Mouse (Mus musculus): ENCODE data around the gene Myh9. TPM values are rescaled to one million over a fixed set of nuclear protein-coding genes. Genes with fewer than 3 reads are reported as not detected.
A peak's percentile ranks its signal among the peaks of the same experiment; 100 is the strongest.

The Myh9 gene
- polyA plus RNA-seq, 1 experiment from 2014 or later: 14.8 TPM

DNA sequence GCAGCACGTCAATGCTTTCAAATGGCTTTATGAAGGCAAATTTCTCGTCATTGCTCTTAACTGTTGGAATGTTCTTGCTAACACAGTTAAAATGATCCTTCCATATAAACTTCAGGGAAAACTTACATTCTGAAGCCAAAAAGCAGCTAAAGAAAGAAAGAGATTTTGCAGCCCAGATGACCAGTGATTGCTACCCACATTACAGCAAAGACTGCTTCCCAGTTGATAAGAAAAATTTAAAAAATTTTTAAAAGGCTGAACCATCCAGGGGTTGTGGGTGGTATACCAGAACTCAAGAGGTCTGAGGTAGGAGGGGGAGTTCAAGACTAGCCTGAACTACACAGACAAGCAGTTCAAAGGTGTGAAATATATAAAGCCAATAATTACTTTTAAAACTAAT lies 1.1 kb upstream of the Myh9 start:
- peaks cover 21% of the 10 kb centered on the region for H3K4me1 ChIP-seq (ENCODE audit: control insufficient read depth, insufficient read depth, low read length)
- H3K27ac ChIP-seq (replicated peaks; ENCODE audit: low read depth, low read length): no peak overlapping the region
- no peak for ATAC-seq (ENCODE audit: low FRiP score, low TSS enrichment)
- H3K4me3 ChIP-seq (replicated peaks; ENCODE audit: low read depth, low read length): peak overlapping the region; percentile 82
- peak overlapping the region; percentile 94 for H3K4me2 ChIP-seq (ENCODE audit: low read length)
- no peaks in the 10 kb centered on the region for H3K36me3 ChIP-seq (ENCODE audit: control insufficient read depth, insufficient read depth, low read length)
- H3K27me3 ChIP-seq (ENCODE audit: control insufficient read depth, insufficient read depth, low read length): 0 out of 2 replicates have a peak, but pooled peaks cover 2% of the 10 kb centered on the region
- 43% methylated on average over 2 of the region's 2 CpGs for WGBS
- H3K9ac ChIP-seq (replicated peaks; ENCODE audit: low read length): no peak overlapping the region
- DNase-seq: no peak
- no peaks in the 10 kb centered on the region for H3K9me3 ChIP-seq (ENCODE audit: control insufficient read depth, low read length)

DNA sequence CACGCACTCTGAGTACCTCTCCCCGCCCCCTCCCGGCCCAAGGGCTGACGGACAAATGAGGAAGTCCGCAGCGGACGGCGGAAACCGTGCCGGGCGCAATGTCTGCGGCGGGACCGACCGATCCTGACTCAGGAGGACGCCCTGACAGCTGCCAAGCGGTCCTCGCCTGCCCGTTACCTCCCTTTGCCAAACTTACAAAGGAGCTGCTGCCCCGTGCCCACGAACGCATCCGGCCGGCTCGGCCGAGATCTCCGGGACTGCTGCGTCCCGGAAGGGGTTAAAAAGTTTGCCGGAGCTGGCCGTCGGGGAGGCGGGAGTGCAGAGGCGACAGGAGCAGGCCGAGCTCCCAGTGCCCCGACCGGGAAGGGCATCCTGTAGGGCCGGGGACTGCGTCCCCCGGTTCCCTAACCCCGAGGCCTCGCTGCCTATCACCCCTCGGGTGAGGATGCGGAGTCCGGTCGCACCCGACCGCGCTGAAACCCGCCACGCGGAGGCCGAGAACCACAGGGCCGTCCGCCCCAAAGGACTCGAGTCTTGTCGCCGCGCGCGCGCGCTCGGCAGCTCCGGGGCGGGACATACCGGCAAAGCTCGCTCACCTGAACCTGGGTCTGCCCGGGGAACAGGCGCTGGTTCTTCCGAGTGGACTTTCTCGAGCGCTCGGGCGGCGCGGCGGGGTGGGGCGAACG lies 471 bp downstream of the Myh9 start:
- ATAC-seq (ENCODE audit: low FRiP score, low TSS enrichment) (peak; percentile 54), DNase-seq (peak; percentile 87)
- Histone ChIP-seq H3K27ac (replicated peaks; ENCODE audit: low read depth, low read length) (peak overlapping the region; percentile 82), H3K4me2 (ENCODE audit: low read length) (peak overlapping the region; percentile 94), H3K36me3 (ENCODE audit: control insufficient read depth, insufficient read depth, low read length) (no peaks in the 10 kb centered on the region), H3K9ac (replicated peaks; ENCODE audit: low read length) (peak overlapping the region; percentile 66), H3K27me3 (ENCODE audit: control insufficient read depth, insufficient read depth, low read length) (0 out of 2 replicates have a peak, but pooled peaks cover 2% of the 10 kb centered on the region), H3K9me3 (ENCODE audit: control insufficient read depth, low read length) (no peaks in the 10 kb centered on the region), H3K4me3 (replicated peaks; ENCODE audit: low read depth, low read length) (peak overlapping the region; percentile 82), H3K4me1 (ENCODE audit: control insufficient read depth, insufficient read depth, low read length) (peaks cover 21% of the 10 kb centered on the region)
- WGBS: under 1% methylated on average over 80 of the region's 80 CpGs

DNA sequence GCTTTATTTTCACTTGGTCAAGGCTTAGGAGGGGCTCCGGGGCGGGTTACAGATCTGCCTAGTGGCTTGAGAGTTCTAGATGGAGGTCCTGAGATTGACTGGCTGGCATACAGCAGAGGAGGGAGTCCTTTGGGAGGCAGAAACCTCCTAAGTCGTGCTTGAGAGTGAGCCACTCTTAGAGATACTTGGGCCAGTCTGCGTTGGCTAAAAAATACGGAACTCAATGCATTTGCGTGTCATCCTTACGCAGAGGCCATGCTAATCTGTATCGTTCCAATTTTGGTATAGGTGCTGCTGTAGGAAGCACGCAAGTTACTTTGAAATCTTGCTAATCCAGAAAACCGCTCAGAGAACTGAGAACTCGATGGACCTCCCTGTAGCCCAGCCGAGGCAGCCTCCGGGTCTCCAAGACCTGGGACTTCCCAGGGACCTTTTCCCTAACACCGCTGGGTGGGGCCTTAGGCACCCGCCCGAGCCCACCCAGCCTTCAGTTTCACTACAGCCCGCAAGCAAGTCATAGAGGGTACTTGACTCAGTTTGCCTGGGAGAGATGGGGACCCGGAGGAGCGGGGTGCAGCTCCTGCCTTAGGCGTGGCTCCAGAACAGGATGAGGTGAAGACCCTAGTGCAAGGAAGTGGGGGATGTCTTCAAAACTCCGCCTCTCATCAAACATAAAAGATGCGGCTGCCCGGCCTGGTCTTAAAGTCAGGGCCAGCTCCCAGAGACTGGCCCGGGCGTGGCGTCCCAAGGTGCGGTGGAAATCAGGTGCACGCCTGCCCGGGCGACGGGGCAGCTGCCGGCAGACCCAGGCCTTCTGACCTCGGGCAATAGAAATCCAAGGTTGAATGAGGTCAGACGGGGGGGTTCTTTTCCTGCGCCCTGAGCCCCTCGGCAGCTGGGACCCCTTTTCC lies 1.3 kb downstream of the Myh9 start:
- Histone ChIP-seq H3K4me1 (ENCODE audit: control insufficient read depth, insufficient read depth, low read length) (peaks cover 21% of the 10 kb centered on the region), H3K4me2 (ENCODE audit: low read length) (peak overlapping the region; percentile 94), H3K27me3 (ENCODE audit: control insufficient read depth, insufficient read depth, low read length) (0 out of 2 replicates have a peak, but pooled peaks cover 2% of the 10 kb centered on the region), H3K27ac (replicated peaks; ENCODE audit: low read depth, low read length) (no peak overlapping the region), H3K4me3 (replicated peaks; ENCODE audit: low read depth, low read length) (peak overlapping the region; percentile 82), H3K9ac (replicated peaks; ENCODE audit: low read length) (peak overlapping the region; percentile 66), H3K36me3 (ENCODE audit: control insufficient read depth, insufficient read depth, low read length) (no peaks in the 10 kb centered on the region), H3K9me3 (ENCODE audit: control insufficient read depth, low read length) (no peaks in the 10 kb centered on the region)
- no peak for ATAC-seq (ENCODE audit: low FRiP score, low TSS enrichment)
- 7% methylated on average over 36 of the region's 36 CpGs for WGBS
- DNase-seq: peak; percentile 29

DNA sequence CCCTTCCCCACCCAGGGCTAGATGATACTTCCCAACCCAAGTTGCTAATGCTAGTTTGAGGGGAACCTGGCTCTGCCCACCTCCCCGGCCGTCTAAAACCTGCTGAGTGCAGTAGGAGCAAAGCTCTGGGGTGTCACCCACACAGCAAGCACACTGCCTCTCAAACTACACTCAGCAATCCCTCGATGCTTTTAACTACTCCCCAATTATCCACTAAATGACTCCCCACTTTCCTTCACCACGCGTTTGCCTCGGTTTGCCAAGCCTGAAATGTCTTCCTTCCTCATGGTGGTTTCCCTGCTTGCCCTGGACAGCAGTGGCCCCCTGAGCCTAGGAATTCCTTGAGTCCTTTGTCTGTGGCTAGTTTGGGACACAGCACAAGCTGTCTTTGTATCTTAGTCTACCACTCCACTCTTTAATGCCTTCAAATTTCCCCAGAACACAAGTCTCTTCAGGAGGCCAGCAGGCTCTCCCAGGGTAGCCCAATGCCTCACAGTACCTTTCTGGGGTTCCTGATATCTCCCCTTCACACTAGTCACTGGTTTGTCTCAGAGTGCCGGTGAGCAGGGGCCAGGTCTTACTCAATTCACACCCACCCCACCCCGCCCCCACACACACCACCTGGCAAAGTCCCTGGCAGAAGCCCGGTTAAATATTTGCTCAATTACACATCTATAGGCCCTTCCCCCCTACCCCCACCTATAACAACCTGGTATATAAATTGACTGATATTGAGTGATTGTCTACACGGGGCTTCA lies 2.3 kb downstream of the Myh9 start:
- no peaks in the 10 kb centered on the region for H3K9me3 ChIP-seq (ENCODE audit: control insufficient read depth, low read length)
- H3K4me2 ChIP-seq (ENCODE audit: low read length): peak overlapping the region; percentile 94
- 13% methylated on average over 10 of the region's 10 CpGs for WGBS
- no peak overlapping the region for H3K27ac ChIP-seq (replicated peaks; ENCODE audit: low read depth, low read length)
- H3K9ac ChIP-seq (replicated peaks; ENCODE audit: low read length): peak overlapping the region; percentile 29; the same call in 1 of the 2 replicates
- peak overlapping the region; percentile 13 for H3K4me3 ChIP-seq (replicated peaks; ENCODE audit: low read depth, low read length)
- H3K36me3 ChIP-seq (ENCODE audit: control insufficient read depth, insufficient read depth, low read length): no peaks in the 10 kb centered on the region
- ATAC-seq (ENCODE audit: low FRiP score, low TSS enrichment) (no peak), DNase-seq (no peak)
- H3K4me1 ChIP-seq (ENCODE audit: control insufficient read depth, insufficient read depth, low read length): peaks cover 21% of the 10 kb centered on the region
- 0 out of 2 replicates have a peak, but pooled peaks cover 2% of the 10 kb centered on the region for H3K27me3 ChIP-seq (ENCODE audit: control insufficient read depth, insufficient read depth, low read length)

DNA sequence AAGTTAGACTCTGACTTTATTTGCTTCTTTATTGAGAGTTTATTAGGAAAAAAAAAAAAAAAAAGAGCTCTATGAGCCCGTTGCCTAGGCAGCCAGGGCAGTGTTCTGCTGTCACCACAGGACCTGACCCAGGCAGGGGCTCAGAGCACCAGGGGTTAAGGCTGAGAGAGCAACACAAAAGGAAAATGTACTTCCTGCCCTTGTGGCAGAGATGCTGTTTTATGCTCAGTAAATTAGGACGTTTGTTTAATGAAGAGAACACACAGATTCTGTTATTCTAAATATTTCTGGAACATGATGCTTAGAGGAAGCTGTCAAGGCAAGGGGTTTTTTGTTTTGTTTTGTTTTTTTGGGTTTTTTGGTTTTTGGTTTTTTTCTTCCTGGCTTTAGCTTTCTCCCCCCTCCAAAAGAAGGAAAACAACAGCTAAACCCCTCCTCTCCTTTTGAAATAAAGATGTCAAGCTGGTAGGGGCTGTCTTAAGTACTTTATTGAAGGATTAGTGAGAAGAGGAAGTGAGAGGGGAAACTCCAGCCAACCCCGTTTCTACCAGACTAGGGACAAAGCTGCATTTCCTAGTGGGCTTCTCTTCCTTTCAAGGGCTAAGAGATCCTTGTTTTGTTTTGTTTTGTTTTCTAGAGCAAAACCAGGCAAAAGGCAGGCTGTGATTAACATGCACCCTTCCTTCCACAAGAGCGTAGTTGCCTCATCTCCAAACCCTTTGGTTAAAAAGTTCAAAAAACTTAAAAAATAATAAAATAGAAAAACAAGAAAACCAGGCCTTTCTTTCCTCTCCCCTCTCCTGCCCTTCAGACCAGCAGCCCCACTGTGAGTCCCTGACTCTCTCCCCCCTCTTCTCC lies 3.2 kb downstream of the Myh9 start:
- peak overlapping the region; percentile 94; the same call in 1 of the 2 replicates for H3K4me2 ChIP-seq (ENCODE audit: low read length)
- WGBS: 9% methylated on average over 4 of the region's 4 CpGs
- DNase-seq (no peak), ATAC-seq (ENCODE audit: low FRiP score, low TSS enrichment) (no peak)
- no peaks in the 10 kb centered on the region for H3K36me3 ChIP-seq (ENCODE audit: control insufficient read depth, insufficient read depth, low read length)
- no peak overlapping the region for H3K4me3 ChIP-seq (replicated peaks; ENCODE audit: low read depth, low read length)
- H3K9me3 ChIP-seq (ENCODE audit: control insufficient read depth, low read length): no peaks in the 10 kb centered on the region
- H3K27me3 ChIP-seq (ENCODE audit: control insufficient read depth, insufficient read depth, low read length): 0 out of 2 replicates have a peak, but pooled peaks cover 2% of the 10 kb centered on the region
- no peak overlapping the region for H3K27ac ChIP-seq (replicated peaks; ENCODE audit: low read depth, low read length)
- H3K9ac ChIP-seq (replicated peaks; ENCODE audit: low read length): no peak overlapping the region
- peaks cover 21% of the 10 kb centered on the region for H3K4me1 ChIP-seq (ENCODE audit: control insufficient read depth, insufficient read depth, low read length)

DNA sequence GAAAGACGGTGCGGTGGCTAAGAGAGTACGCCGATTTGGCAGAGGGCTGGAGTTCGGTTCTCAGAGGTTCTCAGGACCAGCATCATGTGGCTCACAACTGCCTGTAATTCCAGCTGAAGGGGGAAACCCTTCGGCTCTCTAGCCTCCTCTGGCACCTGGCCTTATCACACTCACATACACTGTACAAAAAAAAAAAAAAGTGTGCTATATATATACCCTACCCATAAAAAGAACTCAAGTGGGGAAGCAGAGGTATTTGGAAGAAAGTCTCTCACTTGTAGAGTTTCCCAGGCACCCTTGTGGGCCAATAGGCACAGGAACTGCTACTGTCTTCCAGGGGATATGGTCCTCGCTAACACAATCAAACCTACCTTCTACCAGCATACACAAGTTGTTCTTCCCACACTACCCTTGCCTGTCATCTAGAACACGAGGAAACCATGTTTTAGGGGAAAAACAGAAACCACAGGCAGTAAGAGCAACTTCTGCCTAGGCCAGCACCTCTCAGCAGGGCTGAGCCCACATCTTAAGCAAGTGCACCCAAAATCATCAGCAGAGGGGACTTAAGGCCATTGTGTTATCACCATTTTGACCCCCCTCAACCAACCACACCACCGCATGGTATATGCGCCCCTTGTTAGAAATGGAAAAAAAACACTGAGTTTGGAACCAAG lies 4.4 kb downstream of the Myh9 start:
- Histone ChIP-seq H3K4me3 (replicated peaks; ENCODE audit: low read depth, low read length) (no peak overlapping the region), H3K9me3 (ENCODE audit: control insufficient read depth, low read length) (no peaks in the 10 kb centered on the region), H3K4me2 (ENCODE audit: low read length) (no peak overlapping the region), H3K36me3 (ENCODE audit: control insufficient read depth, insufficient read depth, low read length) (no peaks in the 10 kb centered on the region), H3K9ac (replicated peaks; ENCODE audit: low read length) (no peak overlapping the region), H3K27ac (replicated peaks; ENCODE audit: low read depth, low read length) (no peak overlapping the region), H3K27me3 (ENCODE audit: control insufficient read depth, insufficient read depth, low read length) (0 out of 2 replicates have a peak, but pooled peaks cover 2% of the 10 kb centered on the region), H3K4me1 (ENCODE audit: control insufficient read depth, insufficient read depth, low read length) (peaks cover 21% of the 10 kb centered on the region)
- DNase-seq: no peak
- ATAC-seq (ENCODE audit: low FRiP score, low TSS enrichment): no peak
- 85% methylated on average over 10 of the region's 10 CpGs for WGBS

DNA sequence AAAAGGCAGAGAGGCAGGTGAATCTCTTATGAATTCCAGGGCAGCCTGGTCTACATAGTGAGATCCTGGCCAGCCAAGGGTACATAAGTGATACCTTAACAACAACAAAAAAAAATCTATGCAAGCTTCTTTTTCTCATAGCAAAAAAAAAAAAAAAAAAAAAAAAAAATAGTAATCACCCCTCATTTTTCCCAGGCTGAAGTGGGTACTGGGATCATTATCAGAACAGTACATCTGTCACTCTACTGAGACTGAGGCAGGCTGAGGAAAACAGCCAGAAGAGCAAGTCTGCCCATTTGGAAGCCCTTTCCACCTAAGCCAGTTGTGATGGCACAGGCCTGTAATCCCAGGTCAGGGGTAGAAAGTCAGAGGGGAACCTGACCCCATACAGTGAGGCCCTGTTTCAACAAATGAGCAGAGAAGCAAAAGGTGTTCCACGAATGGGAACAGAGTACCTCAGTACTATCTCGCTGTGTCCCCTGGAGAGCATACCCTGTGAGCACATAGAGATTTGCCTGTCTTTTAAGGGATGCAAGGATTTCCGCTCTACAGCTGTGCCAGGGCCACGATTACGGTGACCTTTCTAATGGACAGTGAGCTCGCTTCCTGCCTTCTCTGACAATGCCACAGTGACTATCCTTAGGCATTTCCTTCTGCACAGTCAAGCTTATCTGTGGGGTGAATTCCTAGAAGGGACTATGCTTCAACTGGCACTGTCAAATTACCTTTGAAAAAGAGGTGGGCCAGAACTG lies 5.1 kb downstream of the Myh9 start:
- ATAC-seq (ENCODE audit: low FRiP score, low TSS enrichment) (no peak), DNase-seq (no peak)
- no peak overlapping the region for H3K4me2 ChIP-seq (ENCODE audit: low read length)
- H3K9me3 ChIP-seq (ENCODE audit: control insufficient read depth, low read length): no peaks in the 10 kb centered on the region
- H3K4me1 ChIP-seq (ENCODE audit: control insufficient read depth, insufficient read depth, low read length): peaks cover 21% of the 10 kb centered on the region
- no peaks in the 10 kb centered on the region for H3K36me3 ChIP-seq (ENCODE audit: control insufficient read depth, insufficient read depth, low read length)
- no peak overlapping the region for H3K9ac ChIP-seq (replicated peaks; ENCODE audit: low read length)
- H3K27ac ChIP-seq (replicated peaks; ENCODE audit: low read depth, low read length): no peak overlapping the region
- no peak overlapping the region for H3K4me3 ChIP-seq (replicated peaks; ENCODE audit: low read depth, low read length)
- WGBS: 59% methylated on average over 6 of the region's 6 CpGs
- 0 out of 2 replicates have a peak, but pooled peaks cover 2% of the 10 kb centered on the region for H3K27me3 ChIP-seq (ENCODE audit: control insufficient read depth, insufficient read depth, low read length)
